Comparison of ENCODE assay signal across 8 mouse cellular contexts in the genomic region with DNA sequence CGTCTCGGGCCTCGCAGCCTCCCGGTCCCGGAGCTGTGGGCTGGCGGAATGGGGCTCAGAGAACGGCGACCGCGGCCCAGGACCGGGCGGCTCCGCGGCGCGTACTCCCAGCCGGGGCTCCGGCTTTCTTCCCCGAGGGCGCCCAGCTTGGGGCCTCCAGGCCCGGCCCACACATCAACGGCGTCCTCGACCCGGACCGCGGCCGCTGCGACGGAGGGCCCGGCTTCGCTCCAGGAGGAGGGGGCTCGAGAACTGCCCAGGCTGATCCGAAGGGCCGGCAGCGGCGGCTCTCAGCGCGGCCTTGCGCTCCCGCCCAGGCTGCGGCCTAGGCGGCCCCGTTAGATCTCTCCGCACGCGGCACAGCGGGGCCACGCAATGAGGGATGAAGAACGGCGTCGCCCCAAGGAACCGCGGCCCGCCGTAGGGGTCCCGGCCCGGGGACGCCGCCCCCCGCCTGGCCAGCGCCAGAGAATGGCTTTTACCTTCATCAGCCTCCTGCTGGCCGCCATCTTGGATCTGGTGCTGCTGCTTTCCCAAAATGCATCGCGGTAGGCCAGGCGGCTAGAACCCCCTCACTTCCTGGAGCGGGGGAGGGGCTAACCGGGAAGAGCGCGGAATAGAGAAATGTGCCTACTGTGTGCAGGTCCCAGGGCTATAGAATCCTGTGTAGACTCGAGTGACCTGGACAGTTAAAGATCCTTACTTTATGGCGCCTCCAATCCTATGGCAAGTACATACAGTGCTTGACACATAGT. TPM values are rescaled to one million over a fixed set of nuclear protein-coding genes. Genes with fewer than 3 reads are reported as not detected.
A peak's percentile ranks its signal among the peaks of the same experiment; 100 is the strongest.
DNase-seq lines count a peak whose midpoint lies in the region; ATAC-seq lines count a peak whose summit lies in the region.

No protein-coding gene starts in this region.

- H3K9me3 ChIP-seq in intestine, embryonic 16.5 days (ENCODE audit: control insufficient read depth, low read length) = no peaks in the 10 kb centered on the region

- H3K27me3 ChIP-seq in intestine, embryonic 16.5 days (replicated peaks; ENCODE audit: control insufficient read depth, insufficient read depth, low read length) = no peaks in the 10 kb centered on the region; the same call in 1 of the 2 replicates

- peak overlapping the region; percentile 100 for H3K9ac ChIP-seq in intestine, embryonic 16.5 days (ENCODE audit: low read depth, low read length)

- ATAC-seq in intestine, embryonic 16.5 days = peak; percentile 87

- peaks cover 12% of the 10 kb centered on the region for H3K4me1 ChIP-seq in intestine, embryonic 16.5 days (ENCODE audit: control insufficient read depth, insufficient read depth, low read length)

- under 1% methylated on average over 71 of the region's 72 CpGs for WGBS in intestine, embryonic 16.5 days

- H3K36me3 ChIP-seq in intestine, embryonic 16.5 days (ENCODE audit: control insufficient read depth, insufficient read depth, low read length) = no peaks in the 10 kb centered on the region

- DNase-seq in adrenal gland, adult 8-10 months = peak; percentile 77
- DNase-seq in embryo, embryonic 11.5 days (ENCODE audit: low read depth, low spot score) = peak; percentile 68
- peak; percentile 61 to 79 for DNase-seq in gastrocnemius, postnatal 36 days
- DNase-seq in left cerebral cortex, postnatal 25 days (ENCODE audit: low spot score in 2 of 2) = peak; percentile 88 to 90
- DNase-seq in mesoderm, embryonic 11.5 days (ENCODE audit: low read depth, low spot score) = peak; percentile 83
- DNase-seq in right cerebral cortex, postnatal 36 days (ENCODE audit: low spot score in 2 of 2) = peak; percentile 73 to 82
- peak; percentile 75 to 84 for DNase-seq in urinary bladder, postnatal 4 days (ENCODE audit: low spot score in 2 of 2)

- H3K4me2 ChIP-seq in intestine, embryonic 16.5 days (ENCODE audit: low read depth, low read length) = peak overlapping the region; percentile 78

- H3K27ac ChIP-seq in intestine, embryonic 16.5 days (ENCODE audit: low read length) = peak overlapping the region; percentile 79

- peak overlapping the region; percentile 96 for H3K4me3 ChIP-seq in intestine, embryonic 16.5 days (ENCODE audit: low read length)

- intact Hi-C loops in gastrocnemius, postnatal 36 days (cut with DNase I) = no loop called here
- intact Hi-C loops in left cerebral cortex, postnatal 25 days (cut with DNase I) = no loop called here

RNA-seq across cellular contexts. Expression of a gene that starts 1.3 kb away (rescaled TPM):
- total RNA-seq in adrenal gland, adult 8-10 months (2022) = 100 to 1,000 TPM; 162 to 223 (median 198) TPM
- 100 to 1,000 TPM; 130 to 135 TPM for total RNA-seq in gastrocnemius, postnatal 36 days (2021)
- polyA plus RNA-seq in intestine, embryonic 16.5 days (2015; fragmentation: Nextera tagmentation; extraction: Ambion mirVana) = 358 and 374 TPM in 2 replicates
- 100 to 1,000 TPM; 138 to 158 TPM for total RNA-seq in left cerebral cortex, postnatal 25 days (2021)

RNA-seq across cellular contexts. Expression of a gene that starts 7.3 kb away (rescaled TPM):
- under 1 TPM in 2 of 4 experiments, not detected in 2; 0.09 to 0.14 TPM for total RNA-seq in adrenal gland, adult 8-10 months (2022)
- total RNA-seq in gastrocnemius, postnatal 36 days (2021) = not detected
- polyA plus RNA-seq in intestine, embryonic 16.5 days (2015; fragmentation: Nextera tagmentation; extraction: Ambion mirVana) = 0.48 and 0.49 TPM in 2 replicates
- total RNA-seq in left cerebral cortex, postnatal 25 days (2021) = 1 to 10 TPM; 1.1 to 2.3 TPM

RNA-seq across cellular contexts. Expression of a gene that starts 32.2 kb away (rescaled TPM):
- total RNA-seq in adrenal gland, adult 8-10 months (2022) = 1 to 10 TPM; 2.0 to 3.7 (median 3.4) TPM
- 1 to 10 TPM; 1.1 to 1.3 TPM for total RNA-seq in gastrocnemius, postnatal 36 days (2021)
- 5.3 and 5.5 TPM in 2 replicates for polyA plus RNA-seq in intestine, embryonic 16.5 days (2015; fragmentation: Nextera tagmentation; extraction: Ambion mirVana)
- 1 to 10 TPM; 4.2 to 4.4 TPM for total RNA-seq in left cerebral cortex, postnatal 25 days (2021)

RNA-seq across cellular contexts. Expression of a gene that starts 54.1 kb away (rescaled TPM):
- total RNA-seq in adrenal gland, adult 8-10 months (2022) = under 1 TPM; 0.35 to 0.66 (median 0.47) TPM
- under 1 TPM in 1 of 2 experiments, not detected in 1; 0.26 TPM for total RNA-seq in gastrocnemius, postnatal 36 days (2021)
- 3.0 and 3.1 TPM in 2 replicates for polyA plus RNA-seq in intestine, embryonic 16.5 days (2015; fragmentation: Nextera tagmentation; extraction: Ambion mirVana)
- total RNA-seq in left cerebral cortex, postnatal 25 days (2021) = 1 to 10 TPM; 1.9 to 2.3 TPM

RNA-seq across cellular contexts. Expression of a gene that starts 56.7 kb away (rescaled TPM):
- total RNA-seq in adrenal gland, adult 8-10 months (2022) = 10 to 100 TPM in 2 of 4 experiments, 1 to 10 TPM in 2; 7.3 to 16.8 (median 9.7) TPM
- under 1 TPM in 1 of 2 experiments, not detected in 1; 0.20 TPM for total RNA-seq in gastrocnemius, postnatal 36 days (2021)
- polyA plus RNA-seq in intestine, embryonic 16.5 days (2015; fragmentation: Nextera tagmentation; extraction: Ambion mirVana) = 41.0 and 41.5 TPM in 2 replicates
- total RNA-seq in left cerebral cortex, postnatal 25 days (2021) = 10 to 100 TPM; 30.6 to 31.5 TPM

Comparison
In these comparisons a context has a peak if more than half of its experiments do, and no peak if none do; other contexts are left out.
1. Peak in every context shown above with its lines: DNase-seq, ATAC-seq, H3K4me3 ChIP-seq and H3K27ac ChIP-seq.